Mouse (Mus musculus) forebrain, embryonic 15.5 days (tissue): ENCODE measurements around the gene Map6d1. TPM values are rescaled to one million over a fixed set of nuclear protein-coding genes. Genes with fewer than 3 reads are reported as not detected.

Experiments
- polyA plus RNA-seq: library from polyadenylated mRNA; unstranded; fragments of >200 nt; fragmentation: Nextera tagmentation; extraction: Ambion mirVana; gene quantifications from 2 replicates; pipeline ENCODE4 v1.2.1, GENCODE M21; 2015

Gene Map6d1
- polyA plus RNA-seq, 1 experiment from 2014 or later = 2.9 TPM

Other genes starting within 250 kb of the Map6d1 start
- 71.5 and 75.6 TPM in 2 replicates for gene Klhl24, start 143.8 kb downstream of the Map6d1 start, polyA plus RNA-seq
- 24.3 and 30.2 TPM in 2 replicates for gene Yeats2, start 100.3 kb downstream of the Map6d1 start, polyA plus RNA-seq
- gene Parl, start 61.0 kb upstream of the Map6d1 start, polyA plus RNA-seq = 78.9 and 89.7 TPM in 2 replicates
- gene Cyp2ab1, start 84.0 kb upstream of the Map6d1 start, polyA plus RNA-seq = not detected in 2 replicates
- 143 and 144 TPM in 2 replicates for gene Abcc5, start 185.0 kb upstream of the Map6d1 start, polyA plus RNA-seq